Mouse (Mus musculus) heart, embryonic 11.5 days (tissue): ENCODE measurements around the gene Gm20388. TPM values are rescaled to one million over a fixed set of nuclear protein-coding genes. Genes with fewer than 3 reads are reported as not detected.

Experiments used
- ATAC-seq: fragments of 200-750 bp; cut with Nextera tagmentation; replicated peaks from 2 replicates; pipeline ENCODE4 v1.8.0; 2017; ENCODE audit warnings: moderate library complexity; ENCODE audit not compliant: insufficient number of reproducible peaks, low FRiP score, low TSS enrichment
- H3K27ac ChIP-seq: fragments of 300-500 bp; sonication (generic); 2 replicates; pipeline ENCODE4 v1.5.1; 2014; ENCODE audit warnings: mild to moderate bottlenecking, low read depth, low read length
- H3K27me3 ChIP-seq: fragments of 300-500 bp; sonication (generic); 2 replicates; pipeline ENCODE4 v1.6.1; 2014; ENCODE audit warnings: mild to moderate bottlenecking, low read length, mixed read lengths; ENCODE audit not compliant: control insufficient read depth, insufficient read depth
- H3K36me3 ChIP-seq: fragments of 300-500 bp; sonication (generic); 2 replicates; pipeline ENCODE4 v1.6.1; 2014; ENCODE audit warnings: mild to moderate bottlenecking, low read length, moderate library complexity, mixed read lengths; ENCODE audit not compliant: control insufficient read depth, insufficient read depth
- H3K4me1 ChIP-seq: fragments of 300-500 bp; sonication (generic); 2 replicates; pipeline ENCODE4 v1.6.1; 2014; ENCODE audit warnings: low read length; ENCODE audit not compliant: control insufficient read depth, insufficient read depth
- H3K4me2 ChIP-seq: fragments of 300-500 bp; sonication (generic); 2 replicates; pipeline ENCODE4 v1.6.1; 2014; ENCODE audit warnings: mild to moderate bottlenecking, moderate library complexity
- H3K4me3 ChIP-seq: fragments of 300-500 bp; sonication (generic); 2 replicates; pipeline ENCODE4 v1.5.1; 2014; ENCODE audit warnings: low read depth, low read length
- H3K9ac ChIP-seq: fragments of 300-500 bp; sonication (generic); 2 replicates; pipeline ENCODE4 v1.6.1; 2014; ENCODE audit warnings: mild to moderate bottlenecking, low read depth, low read length, moderate library complexity
- H3K9me3 ChIP-seq: fragments of 300-500 bp; sonication (generic); replicated peaks from 2 replicates; pipeline ENCODE4 v1.6.1; 2016; ENCODE audit warnings: low read length; ENCODE audit not compliant: control insufficient read depth
- WGBS: fragments of 180-500 bp; shearing (Covaris S2); extraction: QIAGEN DNeasy Blood & Tissue Kit; methylation state at CpG from one replicate; pipeline ENCODE4 v1.1.7; 2014; ENCODE audit not compliant: insufficient replicate concordance; 5-methylcytosine and 5-hydroxymethylcytosine counted together
- polyA plus RNA-seq: library from polyadenylated mRNA; unstranded; fragments of >200 nt; fragmentation: Nextera tagmentation; extraction: Ambion mirVana; gene quantifications from 2 replicates; pipeline ENCODE4 v1.2.1, GENCODE M21; 2014

Gene Gm20388
- polyA plus RNA-seq, 1 experiment from 2014 or later: 6.4 TPM

DNA sequence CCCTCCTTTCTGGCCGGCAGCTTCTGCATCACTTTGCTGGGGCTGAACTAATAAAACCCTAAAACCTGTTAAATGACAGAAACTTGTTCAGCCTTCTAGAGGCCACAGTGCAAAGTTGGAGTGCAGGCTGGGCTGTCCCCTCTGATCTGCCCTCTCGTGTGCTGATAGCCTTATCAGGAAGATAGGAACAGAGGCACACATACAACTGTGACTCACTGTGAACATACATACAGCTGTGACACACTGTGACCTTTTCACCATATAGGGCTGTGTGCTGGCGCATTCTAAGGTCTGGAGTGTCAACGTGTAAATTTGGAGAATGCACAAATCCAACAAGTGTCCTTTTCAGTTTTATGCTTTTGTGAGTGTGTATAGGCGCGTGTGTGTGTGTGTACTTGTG is 543.8 kb downstream of the Gm20388 start:
- Histone ChIP-seq H3K4me1 (peaks cover 44% of the 10 kb centered on the region), H3K27me3 (no peaks in the 10 kb centered on the region), H3K4me2 (no peak overlapping the region), H3K36me3 (no peaks in the 10 kb centered on the region), H3K9ac (no peak overlapping the region), H3K27ac (no peak overlapping the region), H3K4me3 (no peak overlapping the region), H3K9me3 (no peaks in the 10 kb centered on the region)
- WGBS: 55% methylated on average over 6 of the region's 6 CpGs
- no peak for ATAC-seq

- no peak overlapping the region for H3K4me2 ChIP-seq
- H3K9me3 ChIP-seq: no peaks in the 10 kb centered on the region
- H3K9ac ChIP-seq: no peak overlapping the region
- no peak for ATAC-seq
- 68% methylated on average over 6 of the region's 6 CpGs for WGBS
- no peaks in the 10 kb centered on the region for H3K36me3 ChIP-seq
- peaks cover 54% of the 10 kb centered on the region for H3K4me1 ChIP-seq
- no peaks in the 10 kb centered on the region for H3K27me3 ChIP-seq
- H3K27ac ChIP-seq: no peak overlapping the region
- H3K4me3 ChIP-seq: no peak overlapping the region
Observed at GRCm38 (mm10) chr8:120460375-120460774, 549.7 kb downstream of the Gm20388 start.

GRCm38 (mm10) chr8:120462119-120462551 is 551.5 kb downstream of the Gm20388 start:
- WGBS: 6% methylated on average over 15 of the region's 15 CpGs
- no peaks in the 10 kb centered on the region for H3K36me3 ChIP-seq
- ATAC-seq: no peak; the same call in 1 of the 2 replicates
- no peak overlapping the region for H3K4me3 ChIP-seq
- H3K9me3 ChIP-seq: no peaks in the 10 kb centered on the region
- H3K4me1 ChIP-seq: peaks cover 47% of the 10 kb centered on the region
- 0 out of 2 replicates have a peak, but pooled peaks cover under 1% of the 10 kb centered on the region for H3K27me3 ChIP-seq
- H3K9ac ChIP-seq: 0 out of 2 replicates have a peak overlapping the region, but pooled peaks have one; percentile 34
- H3K4me2 ChIP-seq: peak overlapping the region; percentile 54
- peak overlapping the region; percentile 67 for H3K27ac ChIP-seq

GRCm38 (mm10) chr8:120462611-120463010 is 552.0 kb downstream of the Gm20388 start:
- H3K4me2 ChIP-seq: peak overlapping the region; percentile 54
- 60% methylated on average over 6 of the region's 6 CpGs for WGBS
- ATAC-seq: no peak
- H3K9ac ChIP-seq: no peak overlapping the region
- H3K4me3 ChIP-seq: no peak overlapping the region
- peak overlapping the region; percentile 67 for H3K27ac ChIP-seq
- H3K36me3 ChIP-seq: no peaks in the 10 kb centered on the region
- H3K9me3 ChIP-seq: no peaks in the 10 kb centered on the region
- H3K4me1 ChIP-seq: peaks cover 47% of the 10 kb centered on the region
- 0 out of 2 replicates have a peak, but pooled peaks cover 3% of the 10 kb centered on the region for H3K27me3 ChIP-seq

- Histone ChIP-seq H3K4me3 (no peak overlapping the region), H3K36me3 (no peaks in the 10 kb centered on the region), H3K9ac (no peak overlapping the region), H3K4me2 (no peak overlapping the region), H3K27me3 (0 out of 2 replicates have a peak, but pooled peaks cover 3% of the 10 kb centered on the region), H3K9me3 (no peaks in the 10 kb centered on the region), H3K27ac (no peak overlapping the region), H3K4me1 (peaks cover 47% of the 10 kb centered on the region)
- WGBS: 84% methylated on average over 8 of the region's 9 CpGs
- ATAC-seq: no peak
Observed at GRCm38 (mm10) chr8:120463918-120464584, 553.4 kb downstream of the Gm20388 start.

- 28% methylated on average over 4 of the region's 4 CpGs for WGBS
- Histone ChIP-seq H3K27me3 (0 out of 2 replicates have a peak, but pooled peaks cover 3% of the 10 kb centered on the region), H3K36me3 (no peaks in the 10 kb centered on the region), H3K4me3 (no peak overlapping the region), H3K4me1 (peaks cover 45% of the 10 kb centered on the region), H3K27ac (0 out of 2 replicates have a peak overlapping the region, but pooled peaks have one; percentile 25), H3K4me2 (no peak overlapping the region), H3K9ac (0 out of 2 replicates have a peak overlapping the region, but pooled peaks have one; percentile 16), H3K9me3 (no peaks in the 10 kb centered on the region)
- no peak for ATAC-seq
Observed at GRCm38 (mm10) chr8:120464585-120464937, 553.9 kb downstream of the Gm20388 start.

DNA sequence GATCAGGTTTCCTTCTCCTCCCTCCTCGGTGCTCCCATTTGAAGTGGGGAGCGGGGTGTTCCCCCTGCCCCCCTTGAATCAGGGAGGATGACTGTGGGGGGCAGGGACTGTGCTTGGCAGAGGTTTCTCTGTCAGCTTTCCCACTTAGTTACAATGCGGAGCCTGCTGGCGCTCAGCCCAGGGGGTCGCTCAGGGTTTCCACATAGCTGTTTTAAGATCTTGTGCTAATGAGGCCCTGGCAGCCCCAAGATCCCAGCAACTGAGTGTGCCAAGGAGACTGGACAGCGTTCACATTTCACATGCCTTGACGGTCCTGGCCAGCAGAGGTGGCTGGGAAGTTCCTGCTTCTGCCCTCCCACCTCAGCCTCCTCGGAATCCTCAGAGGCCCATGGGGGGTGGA is 555.1 kb downstream of the Gm20388 start:
- no peak; the same call in 1 of the 2 replicates for ATAC-seq
- Histone ChIP-seq H3K9ac (no peak overlapping the region), H3K4me1 (peaks cover 37% of the 10 kb centered on the region), H3K9me3 (no peaks in the 10 kb centered on the region), H3K27me3 (0 out of 2 replicates have a peak, but pooled peaks cover 3% of the 10 kb centered on the region), H3K4me2 (peak overlapping the region; percentile 29; the same call in 1 of the 2 replicates), H3K27ac (peak overlapping the region; percentile 7), H3K36me3 (no peaks in the 10 kb centered on the region), H3K4me3 (no peak overlapping the region)
- 9% methylated on average over 8 of the region's 8 CpGs for WGBS

- Histone ChIP-seq H3K27me3 (0 out of 2 replicates have a peak, but pooled peaks cover 3% of the 10 kb centered on the region), H3K9me3 (no peaks in the 10 kb centered on the region), H3K4me3 (no peak overlapping the region), H3K27ac (no peak overlapping the region), H3K9ac (no peak overlapping the region), H3K4me1 (peaks cover 38% of the 10 kb centered on the region), H3K36me3 (no peaks in the 10 kb centered on the region), H3K4me2 (no peak overlapping the region)
- 46% methylated on average over 10 of the region's 10 CpGs for WGBS
- no peak for ATAC-seq
Observed at GRCm38 (mm10) chr8:120466266-120466665, 555.6 kb downstream of the Gm20388 start.
